Mouse (Mus musculus): Measurements from ENCODE around the gene Il1rapl2.

Il1rapl2 gene

GRCm38 (mm10) chrX:137570321-137571195 is at the start of gene Il1rapl2:
Gene Il1rapl2, plus strand, starts transcription at chrX:137570608.
- no peak for DNase-seq (ENCODE audit: low read depth)

GRCm38 (mm10) chrX:137548348-137548747 is 22.1 kb upstream of the Il1rapl2 start:
- no peak for DNase-seq (ENCODE audit: low read depth)

GRCm38 (mm10) chrX:137569472-137570188 is 778 bp upstream of the Il1rapl2 start:
- no peak for DNase-seq (ENCODE audit: low read depth)

- DNase-seq (ENCODE audit: low read depth): no peak
These were observed 12.2 kb downstream of the Il1rapl2 start for GRCm38 (mm10) chrX:137582656-137583055.

- peak; percentile 1 for DNase-seq (ENCODE audit: low read depth)
These were observed 50.3 kb downstream of the Il1rapl2 start for GRCm38 (mm10) chrX:137620697-137621096.

GRCm38 (mm10) chrX:137667011-137667410 is 96.6 kb downstream of the Il1rapl2 start:
- DNase-seq (ENCODE audit: low read depth): peak; percentile 30

GRCm38 (mm10) chrX:137687974-137688373 is 117.6 kb downstream of the Il1rapl2 start:
- no peak for DNase-seq (ENCODE audit: low read depth)

GRCm38 (mm10) chrX:137700006-137700405 is 129.6 kb downstream of the Il1rapl2 start:
- no peak for DNase-seq (ENCODE audit: low read depth)

- no peak for DNase-seq (ENCODE audit: low read depth)
These were observed 185.1 kb downstream of the Il1rapl2 start for GRCm38 (mm10) chrX:137755537-137755936.

- DNase-seq (ENCODE audit: low read depth): no peak
These were observed 235.2 kb downstream of the Il1rapl2 start for GRCm38 (mm10) chrX:137805484-137806200.

- DNase-seq (ENCODE audit: low read depth): no peak
These were observed 236.1 kb downstream of the Il1rapl2 start for GRCm38 (mm10) chrX:137806231-137807114.

- DNase-seq (ENCODE audit: low read depth): no peak
These were observed 239.1 kb downstream of the Il1rapl2 start for GRCm38 (mm10) chrX:137809526-137809925.

- no peak for DNase-seq (ENCODE audit: low read depth)
These were observed 241.7 kb downstream of the Il1rapl2 start for GRCm38 (mm10) chrX:137812151-137812550.

GRCm38 (mm10) chrX:137848936-137849335 is 278.5 kb downstream of the Il1rapl2 start:
- DNase-seq (ENCODE audit: low read depth): no peak

- DNase-seq (ENCODE audit: low read depth): no peak
These were observed 353.1 kb downstream of the Il1rapl2 start for GRCm38 (mm10) chrX:137923490-137923889.

- DNase-seq (ENCODE audit: low read depth): no peak
These were observed 356.4 kb downstream of the Il1rapl2 start for GRCm38 (mm10) chrX:137926835-137927234.

- no peak for DNase-seq (ENCODE audit: low read depth)
These were observed 377.3 kb downstream of the Il1rapl2 start for GRCm38 (mm10) chrX:137947741-137948140.

- no peak for DNase-seq (ENCODE audit: low read depth)
These were observed 400.9 kb downstream of the Il1rapl2 start for GRCm38 (mm10) chrX:137971306-137971705.

- no peak for DNase-seq (ENCODE audit: low read depth)
These were observed 472.7 kb downstream of the Il1rapl2 start for GRCm38 (mm10) chrX:138043113-138043512.

GRCm38 (mm10) chrX:138103954-138104353 is 533.5 kb downstream of the Il1rapl2 start:
- no peak for DNase-seq (ENCODE audit: low read depth)

- no peak for DNase-seq (ENCODE audit: low read depth)
These were observed 534.3 kb downstream of the Il1rapl2 start for GRCm38 (mm10) chrX:138104668-138105067.
